Mouse (Mus musculus) heart, postnatal 10 days (tissue): ENCODE results near the gene Rufy1. TPM values are rescaled to one million over a fixed set of nuclear protein-coding genes. Genes with fewer than 3 reads are reported as not detected.
"Not testable (repeated sequence)": the region's sequence is repeated elsewhere in the genome, so short reads cannot be mapped to it uniquely, and the experiment has no call there.

ENCODE experiments used
- DNase-seq, 2 experiments: peaks; one replicate each; pipeline ENCODE4 v3.0.0; 2021
- intact Hi-C: fragments of 180-260 bp; cut with DNase I; formaldehyde crosslinking; loops from one replicate; pipeline ENCODE4 v1.15.1; 2025
- microRNA-seq, 2 experiments: library from miRNA; unstranded; fragments of <30 nt; microRNA quantifications; one replicate each; pipeline ENCODE4 v1.2.0; 2022
- total RNA-seq, 2 experiments: library from RNA; stranded (reverse); gene quantifications; 2 replicates each; pipeline ENCODE4 v1.2.3; 2021

The Rufy1 gene
- total RNA-seq, 2 experiments from 2014 or later = 25.8 to 33.1 TPM

DNA sequence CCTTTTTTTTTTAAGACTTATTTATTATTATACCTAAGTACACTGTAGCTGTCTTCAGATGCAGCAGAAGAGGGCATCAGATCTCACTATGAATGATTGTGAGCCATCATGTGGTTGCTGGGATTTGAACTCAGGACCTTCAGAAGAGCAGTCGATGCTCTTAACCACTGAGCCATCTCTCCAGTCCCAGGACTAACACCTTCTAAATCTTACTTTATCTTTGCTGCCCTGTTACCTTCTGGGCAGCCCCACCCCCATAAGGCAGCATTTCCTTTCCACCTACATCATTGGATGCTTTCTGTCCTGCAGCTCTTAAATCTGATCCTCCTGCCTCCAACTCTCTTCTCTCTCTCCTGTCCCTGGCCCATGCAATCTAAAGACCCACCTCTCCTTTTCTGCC is 69.6 kb downstream of the Rufy1 start:
- intact Hi-C loops = loop anchor here (5.0 to 10.0 kb wide), 4 partner anchors 39 to 376 kb away; no protein-coding TSS in a partner anchor

DNA sequence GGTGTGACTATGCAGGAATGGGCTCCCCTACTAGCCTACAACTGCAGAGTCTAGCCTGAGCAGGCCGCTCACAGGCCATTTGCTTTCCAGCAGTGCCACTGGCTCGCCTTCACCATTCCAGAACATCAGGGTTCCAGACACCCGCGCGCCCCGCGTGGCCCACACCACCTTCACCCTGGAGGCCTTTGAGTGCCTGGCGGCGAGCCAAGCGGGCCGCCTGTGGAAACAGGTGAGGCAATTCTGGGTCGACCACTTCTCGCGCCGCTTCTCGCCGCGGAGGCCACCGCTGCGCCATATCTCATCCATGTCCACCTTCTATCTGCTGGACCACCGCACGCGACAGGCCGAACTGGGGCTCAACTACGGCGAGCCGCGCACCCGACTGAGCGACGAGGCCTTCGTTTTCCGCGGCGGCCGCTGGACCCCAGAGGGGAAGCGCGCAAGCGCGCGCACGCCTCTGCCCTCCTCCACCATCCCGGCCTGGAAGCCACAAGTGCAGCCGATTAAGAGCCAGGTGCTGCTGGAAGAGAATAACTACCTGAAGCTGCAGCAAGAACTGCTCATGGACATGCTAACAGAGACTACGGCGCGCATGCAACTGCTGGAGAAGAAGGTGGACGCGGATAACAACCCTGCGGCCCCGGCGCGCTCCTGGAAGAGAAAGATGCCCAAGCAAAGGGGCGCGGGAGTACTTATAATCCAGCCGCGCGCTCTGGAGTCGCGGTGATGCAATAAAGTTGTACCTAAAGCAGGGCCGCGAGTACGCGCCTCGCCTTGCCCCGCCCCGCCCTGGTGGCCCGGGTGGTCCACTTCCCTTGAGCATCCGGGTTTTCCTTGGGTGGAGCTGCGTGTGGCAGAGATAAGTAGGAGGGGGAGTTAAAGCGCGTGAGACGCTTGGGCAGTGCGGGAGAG is 71.7 kb downstream of the Rufy1 start:
- intact Hi-C loops = no loop called here
- peak; percentile 31 to 47 for DNase-seq

More for the DNA sequence above, 69.6 kb downstream of the Rufy1 start:
- DNase-seq = not testable (repeated sequence)

DNA sequence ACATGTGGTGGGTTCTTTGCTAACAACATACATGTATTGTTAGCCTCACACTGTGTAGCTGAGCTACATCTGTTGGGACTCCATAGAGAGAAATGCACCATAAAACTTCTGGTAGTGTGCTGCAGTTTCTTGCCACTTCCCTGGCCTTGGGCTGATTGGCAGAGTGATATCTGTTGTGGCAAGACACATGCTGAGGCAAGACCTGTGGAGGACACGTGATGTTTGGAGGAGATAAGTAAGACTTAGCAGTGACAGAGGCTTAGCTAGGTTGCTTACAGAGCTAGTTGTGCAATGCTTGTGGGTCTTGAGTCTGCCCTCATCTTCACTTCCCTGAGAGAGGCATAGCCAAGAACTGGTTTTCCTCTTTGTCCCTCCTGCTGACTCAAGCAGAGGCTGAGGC is 75.5 kb downstream of the Rufy1 start:
- intact Hi-C loops = no loop called here

DNA sequence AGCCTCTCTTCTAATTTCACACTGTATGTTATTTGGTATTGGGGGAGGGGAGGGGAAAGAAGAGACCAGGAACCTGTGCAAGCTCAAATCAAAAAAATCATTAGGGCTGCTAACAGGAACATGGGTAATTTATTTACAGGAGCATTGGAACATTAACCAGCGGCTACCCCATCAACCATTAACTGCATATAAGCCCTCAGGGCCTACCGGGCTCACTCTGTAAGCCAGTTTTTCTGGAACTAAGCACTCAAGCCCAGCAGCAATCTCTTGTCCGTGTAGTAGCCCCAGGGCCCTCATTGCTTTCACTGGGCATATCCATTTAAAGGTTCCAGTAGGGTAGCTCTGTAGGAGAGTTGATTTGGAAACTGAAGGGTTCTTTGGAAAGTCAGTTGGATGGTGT is 76.1 kb downstream of the Rufy1 start:
- intact Hi-C loops = no loop called here
- DNase-seq = no peak

More for the DNA sequence above, 75.5 kb downstream of the Rufy1 start:
- DNase-seq = no peak

DNA sequence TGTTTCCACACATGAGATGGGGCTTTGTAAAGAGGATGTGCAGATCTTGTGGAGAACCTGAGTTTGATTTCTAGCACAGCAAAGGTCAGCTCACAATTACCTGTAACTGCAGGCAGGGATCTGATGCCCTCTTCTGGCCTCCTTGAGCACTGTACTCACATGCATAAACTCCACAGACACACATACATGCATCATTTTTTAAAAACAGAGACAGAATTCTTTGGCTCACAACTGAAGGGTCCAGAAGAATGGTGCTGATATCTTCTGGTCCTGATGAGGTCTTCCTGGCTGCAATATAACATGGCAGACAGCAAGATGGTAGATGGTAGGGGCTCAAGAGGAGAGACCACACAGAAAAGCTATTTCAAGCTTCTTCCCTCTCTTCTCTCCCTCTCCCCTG is 76.8 kb downstream of the Rufy1 start, which contains the start of gene Cby3:
TSS of gene Cby3 (plus strand) at position 301 of the 400 bp plus-strand sequence.
- intact Hi-C loops = no loop called here
- no peak for DNase-seq

DNA sequence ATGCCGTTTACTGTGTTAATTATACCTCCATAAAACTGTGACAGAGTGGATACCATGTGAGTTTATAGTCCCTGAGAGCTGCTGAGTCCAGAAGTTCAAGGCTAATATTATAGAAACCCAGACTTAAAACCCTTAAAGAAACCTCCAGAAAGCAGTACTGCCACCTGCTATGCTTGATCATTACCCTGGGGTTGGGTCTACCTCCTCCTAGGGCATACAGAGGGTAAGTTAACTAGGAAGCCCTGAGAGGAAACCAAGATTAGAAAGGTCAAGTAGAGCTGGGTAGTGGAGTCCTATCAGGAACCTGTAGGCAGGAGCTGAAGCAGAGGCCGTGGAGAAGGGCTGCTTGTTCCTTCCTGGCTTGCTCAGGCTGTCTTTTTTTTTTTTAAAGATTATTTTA is 78.7 kb downstream of the Rufy1 start:
- intact Hi-C loops = no loop called here
- no peak for DNase-seq

DNA sequence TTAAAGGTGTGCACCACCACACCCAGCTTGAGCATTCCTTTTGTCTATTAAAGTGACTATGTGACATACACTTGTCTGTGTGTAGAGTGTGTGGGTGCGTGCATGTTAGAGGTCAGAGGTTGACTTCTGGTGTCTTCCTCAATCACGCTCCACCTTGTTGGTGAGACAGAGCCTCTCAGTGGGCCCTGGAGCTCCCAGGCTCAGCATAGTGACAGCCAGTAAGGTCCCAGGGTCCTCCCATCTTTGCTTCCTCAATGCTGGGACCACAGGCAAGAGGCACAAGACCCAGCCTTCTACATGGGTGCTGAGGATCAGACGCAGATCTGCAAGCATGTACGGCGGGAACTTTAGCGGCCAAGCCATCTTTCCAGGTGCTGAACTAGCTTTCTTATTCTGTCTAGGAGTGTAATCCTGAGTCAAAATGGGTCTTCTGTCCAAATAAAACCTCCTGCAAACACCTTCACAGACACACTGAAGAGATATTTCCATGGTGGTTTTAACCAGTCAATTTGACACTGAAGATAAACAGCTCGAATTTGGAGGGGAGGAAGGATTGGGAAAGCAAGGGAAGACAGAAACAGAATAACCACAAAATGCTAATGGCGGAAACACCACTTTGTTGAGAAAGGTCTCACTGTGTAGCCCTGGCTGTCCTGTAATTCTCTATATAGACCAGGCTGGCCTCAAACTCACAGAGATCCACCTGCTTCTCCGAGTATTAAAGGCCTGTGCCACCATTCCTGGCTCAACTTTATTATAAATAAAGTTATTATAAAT is 84.5 kb downstream of the Rufy1 start:
- intact Hi-C loops = no loop called here
- no peak for DNase-seq

DNA sequence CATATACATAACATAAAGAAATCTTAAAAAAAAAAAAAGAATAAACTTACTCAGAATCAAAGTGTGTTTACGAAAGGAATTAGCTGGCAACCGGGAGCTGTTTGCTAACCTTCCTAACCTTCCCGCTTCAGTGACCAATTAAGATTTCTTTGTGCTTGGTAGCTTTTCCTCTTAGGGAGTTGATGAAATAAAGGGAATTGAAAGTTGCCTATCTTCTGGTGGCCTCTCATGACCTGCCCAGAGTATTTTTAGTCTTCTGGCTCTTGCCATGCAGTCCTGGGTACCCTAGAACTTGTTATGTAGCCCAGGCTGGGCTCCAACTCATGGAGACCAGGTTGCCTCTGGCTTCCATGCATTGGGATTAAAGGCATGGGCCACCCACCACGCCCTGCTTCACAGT is 85.4 kb downstream of the Rufy1 start:
- intact Hi-C loops = no loop called here
- no peak for DNase-seq

Small RNAs within 50 kb of the gene (microRNA-seq; reads per million reads assigned to microRNA genes)
- 0 reads per million in 2 experiments for gene Mir804

Other genes starting within 250 kb of the Rufy1 start
- 100 to 1,000 TPM; 239 to 247 TPM for gene Sqstm1, start 220.3 kb downstream of the Rufy1 start, total RNA-seq
- gene Mgat4b, start 220.2 kb downstream of the Rufy1 start, total RNA-seq = 100 to 1,000 TPM; 122 to 127 TPM
- 1 to 10 TPM; 5.0 to 5.9 TPM for gene Ltc4s, start 192.5 kb downstream of the Rufy1 start, total RNA-seq
- 10 to 100 TPM; 19.2 to 20.3 TPM for gene Maml1, start 138.8 kb downstream of the Rufy1 start, total RNA-seq
- 100 to 1,000 TPM; 270 to 302 TPM for gene Canx, start 105.5 kb downstream of the Rufy1 start, total RNA-seq
- gene Cby3, start 76.7 kb downstream of the Rufy1 start, total RNA-seq = not detected
- gene Hnrnph1, start 54.1 kb downstream of the Rufy1 start, total RNA-seq = 100 to 1,000 TPM; 154 to 182 TPM
- 10 to 100 TPM; 36.1 to 40.3 TPM for gene Adamts2, start 171.0 kb upstream of the Rufy1 start, total RNA-seq